Mouse (Mus musculus): Measurements from ENCODE around the gene Cblb. TPM values are rescaled to one million over a fixed set of nuclear protein-coding genes. Genes with fewer than 3 reads are reported as not detected.
A peak's percentile ranks its signal among the peaks of the same experiment; 100 is the strongest.

Cblb gene
- polyA plus RNA-seq, 1 experiment from 2014 or later, result 28.3 TPM

- WGBS, result 92% methylated on average over 8 of the region's 8 CpGs
- H3K27me3 ChIP-seq (ENCODE audit: low read depth, poor library complexity, severe bottlenecking), result no peaks in the 10 kb centered on the region
- H3K4me1 ChIP-seq, result no peaks in the 10 kb centered on the region
- H3K27ac ChIP-seq (replicated peaks), result no peak overlapping the region
- no peak overlapping the region for H3K4me3 ChIP-seq
- H3K9me3 ChIP-seq (replicated peaks), result no peaks in the 10 kb centered on the region
- peaks cover 8% of the 10 kb centered on the region for H3K36me3 ChIP-seq
- DNase-seq (ENCODE audit: low spot score), result no peak
Observed at GRCm38 (mm10) chr16:52210844-52211606, 180.0 kb downstream of the Cblb start.

- Histone ChIP-seq H3K9me3 (replicated peaks) (no peaks in the 10 kb centered on the region), H3K4me3 (no peak overlapping the region)
- WGBS, result 22% methylated on average over 2 of the region's 2 CpGs
Observed at GRCm38 (mm10) chr16:52219069-52219468, 188.0 kb downstream of the Cblb start.

DNA sequence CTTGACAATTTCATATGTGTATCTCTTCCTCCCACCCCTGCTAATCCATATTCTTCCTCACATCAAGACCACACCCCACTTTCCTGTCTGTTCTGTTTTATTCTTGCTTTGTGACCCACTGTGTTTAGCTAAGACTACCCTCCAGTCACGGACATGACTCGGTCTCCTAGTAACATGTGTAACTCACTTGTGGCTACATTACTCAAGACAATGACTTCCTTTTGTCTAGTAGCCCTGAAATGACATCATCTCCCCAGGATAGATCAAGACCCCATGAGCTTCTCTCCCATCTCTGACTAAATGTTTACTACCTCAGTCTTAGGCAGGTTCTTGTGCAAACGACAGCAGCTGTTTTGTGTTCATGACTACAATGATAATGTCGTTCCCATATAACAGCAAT is 191.9 kb downstream of the Cblb start:
- no peak for DNase-seq (ENCODE audit: low spot score)
- H3K27me3 ChIP-seq (ENCODE audit: low read depth, poor library complexity, severe bottlenecking), result no peaks in the 10 kb centered on the region
- H3K36me3 ChIP-seq, result no peaks in the 10 kb centered on the region
- no peak overlapping the region for H3K27ac ChIP-seq (replicated peaks)
- no peak overlapping the region for H3K4me3 ChIP-seq
- no peaks in the 10 kb centered on the region for H3K9me3 ChIP-seq (replicated peaks)
- no peaks in the 10 kb centered on the region for H3K4me1 ChIP-seq
- WGBS, result 84% methylated on average over 4 of the region's 4 CpGs

More at GRCm38 (mm10) chr16:52219069-52219468, 188.0 kb downstream of the Cblb start:
- H3K36me3 ChIP-seq, result no peaks in the 10 kb centered on the region
- H3K4me1 ChIP-seq, result no peaks in the 10 kb centered on the region
- H3K27ac ChIP-seq (replicated peaks), result no peak overlapping the region
- peak; percentile 24 for DNase-seq (ENCODE audit: low spot score)
- H3K27me3 ChIP-seq (ENCODE audit: low read depth, poor library complexity, severe bottlenecking), result no peaks in the 10 kb centered on the region

DNA sequence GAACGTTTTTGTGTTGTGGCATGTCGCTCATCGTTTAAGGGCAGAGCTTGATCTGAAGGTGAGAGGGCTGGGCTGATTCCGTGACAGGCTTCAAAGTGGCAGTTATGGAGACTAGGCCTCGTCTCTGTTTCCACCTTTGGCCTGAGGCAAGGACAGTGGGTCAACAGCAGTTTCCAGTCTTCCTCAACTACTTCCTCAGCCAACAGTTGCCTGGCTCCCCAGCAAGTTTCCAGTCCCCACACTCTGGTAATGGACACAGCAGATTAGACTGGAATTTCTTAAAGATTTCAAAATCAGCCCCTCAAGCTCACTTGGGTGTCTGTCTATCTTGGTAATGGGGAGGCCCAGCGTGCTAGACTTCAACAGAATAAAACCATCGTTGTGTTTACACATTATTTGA is 198.4 kb downstream of the Cblb start:
- no peak overlapping the region for H3K4me3 ChIP-seq
- H3K9me3 ChIP-seq (replicated peaks), result no peaks in the 10 kb centered on the region
- DNase-seq (ENCODE audit: low spot score), result no peak
- H3K27ac ChIP-seq (replicated peaks), result no peak overlapping the region
- WGBS, result 71% methylated on average over 7 of the region's 7 CpGs
- no peaks in the 10 kb centered on the region for H3K36me3 ChIP-seq
- no peaks in the 10 kb centered on the region for H3K27me3 ChIP-seq (ENCODE audit: low read depth, poor library complexity, severe bottlenecking)
- no peaks in the 10 kb centered on the region for H3K4me1 ChIP-seq

GRCm38 (mm10) chr16:52229930-52230329 is 198.9 kb downstream of the Cblb start:
- Histone ChIP-seq H3K27me3 (ENCODE audit: low read depth, poor library complexity, severe bottlenecking) (no peaks in the 10 kb centered on the region), H3K27ac (replicated peaks) (no peak overlapping the region), H3K9me3 (replicated peaks) (no peaks in the 10 kb centered on the region), H3K36me3 (no peaks in the 10 kb centered on the region), H3K4me3 (no peak overlapping the region), H3K4me1 (no peaks in the 10 kb centered on the region)
- 73% methylated on average over 2 of the region's 2 CpGs for WGBS
- no peak for DNase-seq (ENCODE audit: low spot score)

DNA sequence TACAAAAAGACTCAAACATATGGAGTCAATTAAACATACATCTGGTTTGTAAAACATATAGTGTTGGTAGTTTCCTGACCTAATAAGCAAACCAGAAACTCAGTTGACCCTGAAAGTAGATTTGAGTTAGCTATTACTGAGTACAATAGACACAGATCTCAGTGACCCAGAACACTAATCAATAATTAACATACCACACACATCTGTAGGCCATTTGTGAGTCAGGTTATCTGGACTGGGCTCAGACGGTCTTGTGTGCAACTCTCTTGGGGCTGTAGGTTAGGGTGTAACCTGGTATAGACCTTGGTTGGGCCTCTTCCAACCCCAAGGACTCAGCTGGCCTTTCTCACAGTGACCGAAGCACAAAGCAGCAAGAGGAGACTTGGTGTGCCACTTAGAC is 211.1 kb downstream of the Cblb start:
- Histone ChIP-seq H3K36me3 (no peaks in the 10 kb centered on the region), H3K4me1 (no peaks in the 10 kb centered on the region), H3K27ac (replicated peaks) (no peak overlapping the region), H3K9me3 (replicated peaks) (no peaks in the 10 kb centered on the region), H3K27me3 (ENCODE audit: low read depth, poor library complexity, severe bottlenecking) (no peaks in the 10 kb centered on the region), H3K4me3 (no peak overlapping the region)
- DNase-seq (ENCODE audit: low spot score), result no peak
- WGBS, result 85% methylated on average over 2 of the region's 2 CpGs

DNA sequence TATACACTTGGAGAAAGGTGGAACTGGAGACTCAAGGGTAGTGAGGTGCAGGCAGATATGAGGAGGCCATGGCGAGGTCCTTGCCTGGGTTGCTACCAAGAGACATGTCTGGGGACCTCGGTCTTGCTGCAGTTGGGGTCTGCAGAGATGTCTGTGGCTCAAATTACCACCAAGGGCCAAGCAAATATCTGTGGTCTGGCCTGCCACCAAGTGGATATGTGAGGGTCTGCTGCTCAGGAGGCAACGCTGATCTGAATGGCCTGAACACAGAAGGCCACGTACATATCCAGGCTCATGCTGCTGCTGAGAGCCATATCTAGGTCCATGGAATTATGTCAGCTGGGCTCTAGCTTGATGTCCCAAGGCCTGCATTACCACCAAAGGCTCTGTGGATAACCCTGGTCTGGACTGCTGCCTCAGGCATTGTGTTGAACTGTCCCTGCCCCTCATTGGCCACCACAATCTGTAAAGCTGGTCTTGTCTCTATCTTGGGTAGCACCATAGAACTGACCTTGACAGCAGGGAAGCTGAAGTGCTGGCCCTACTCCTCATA is 212.5 kb downstream of the Cblb start:
- H3K27ac ChIP-seq (replicated peaks), result no peak overlapping the region
- WGBS, result 76% methylated on average over 4 of the region's 4 CpGs
- no peaks in the 10 kb centered on the region for H3K27me3 ChIP-seq (ENCODE audit: low read depth, poor library complexity, severe bottlenecking)
- H3K36me3 ChIP-seq, result no peaks in the 10 kb centered on the region
- H3K4me3 ChIP-seq, result no peak overlapping the region
- no peaks in the 10 kb centered on the region for H3K9me3 ChIP-seq (replicated peaks)
- DNase-seq (ENCODE audit: low spot score), result no peak
- H3K4me1 ChIP-seq, result no peaks in the 10 kb centered on the region

DNA sequence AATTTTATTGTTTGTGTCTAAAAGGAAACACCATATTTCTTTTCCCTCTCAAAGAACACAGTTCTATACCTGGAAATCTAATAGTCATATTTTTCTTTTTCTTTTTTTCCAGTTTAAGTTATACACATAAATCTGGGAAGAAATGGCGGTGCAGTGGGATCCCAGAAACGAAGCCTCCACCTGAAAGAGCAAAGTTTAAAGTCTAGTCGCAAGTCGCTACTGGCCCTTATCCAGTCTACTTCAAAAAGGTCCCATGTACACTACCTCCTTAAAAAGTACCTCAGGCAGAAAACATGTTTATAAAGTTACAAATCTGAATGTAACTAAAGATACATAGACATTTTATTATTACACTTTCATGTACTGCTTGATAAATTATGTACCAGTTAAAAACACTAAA is 219.2 kb downstream of the Cblb start:
- Histone ChIP-seq H3K9me3 (replicated peaks) (no peaks in the 10 kb centered on the region), H3K36me3 (no peaks in the 10 kb centered on the region)
- DNase-seq (ENCODE audit: low spot score), result no peak

GRCm38 (mm10) chr16:52250935-52251334 is 219.9 kb downstream of the Cblb start:
- H3K27me3 ChIP-seq (ENCODE audit: low read depth, poor library complexity, severe bottlenecking), result no peaks in the 10 kb centered on the region
- no peaks in the 10 kb centered on the region for H3K4me1 ChIP-seq
- no peak overlapping the region for H3K4me3 ChIP-seq
- DNase-seq (ENCODE audit: low spot score), result no peak
- no peaks in the 10 kb centered on the region for H3K9me3 ChIP-seq (replicated peaks)
- 92% methylated on average over 4 of the region's 4 CpGs for WGBS
- no peaks in the 10 kb centered on the region for H3K36me3 ChIP-seq
- no peak overlapping the region for H3K27ac ChIP-seq (replicated peaks)

More for the DNA sequence above, 219.2 kb downstream of the Cblb start:
- WGBS, result 95% methylated on average over 4 of the region's 4 CpGs
- Histone ChIP-seq H3K4me3 (no peak overlapping the region), H3K4me1 (no peaks in the 10 kb centered on the region), H3K27ac (replicated peaks) (no peak overlapping the region), H3K27me3 (ENCODE audit: low read depth, poor library complexity, severe bottlenecking) (no peaks in the 10 kb centered on the region)
